Mouse (Mus musculus) myocyte (in vitro differentiated cells): Measurements from ENCODE around the gene Vash2. TPM values are rescaled to one million over a fixed set of nuclear protein-coding genes. Genes with fewer than 3 reads are reported as not detected.
A peak's percentile ranks its signal among the peaks of the same experiment; 100 is the strongest.

Experiments used
- H3K27me3 ChIP-seq: one replicate; pipeline ENCODE4 v1.6.1; 2011; ENCODE audit not compliant: control insufficient read depth, insufficient read depth, insufficient read length
- H3K36me3 ChIP-seq: one replicate; pipeline ENCODE4 v1.6.1; 2011; ENCODE audit not compliant: control insufficient read depth, insufficient read depth
- H3K4me2 ChIP-seq: one replicate; pipeline ENCODE4 v1.6.1; 2011; ENCODE audit warnings: low read depth, control low read depth
- H3K4me3 ChIP-seq: one replicate; pipeline ENCODE4 v1.5.1; 2011; ENCODE audit warnings: mild to moderate bottlenecking, control low read depth, moderate library complexity
- H3K79me2 ChIP-seq: one replicate; pipeline ENCODE4 v1.6.1; 2011; ENCODE audit not compliant: control insufficient read depth, insufficient read depth
- H3ac ChIP-seq: one replicate; pipeline ENCODE4 v1.6.1; 2011; ENCODE audit not compliant: control insufficient read depth, insufficient read length
- CEBPB ChIP-seq: IDR thresholded peaks from 2 replicates; pipeline ENCODE4 v1.6.1; 2011; ENCODE audit warnings: mild to moderate bottlenecking, moderate library complexity; ENCODE audit not compliant: poor library complexity, insufficient read depth, severe bottlenecking
- E2F4 ChIP-seq: IDR thresholded peaks from one replicate; pipeline ENCODE4 v1.6.1; 2011; ENCODE audit warnings: mild to moderate bottlenecking, control low read depth, moderate library complexity; ENCODE audit not compliant: insufficient read depth
- MAX ChIP-seq: IDR thresholded peaks from one replicate; pipeline ENCODE4 v1.6.1; 2011; ENCODE audit warnings: low read depth, mild to moderate bottlenecking, control low read depth
- MYOD1 ChIP-seq, 3 experiments: IDR thresholded peaks; one replicate each; pipeline ENCODE4 v1.6.1; 2011; ENCODE audit warnings: control low read depth in 2 of 3, low read depth in 2 of 3, mild to moderate bottlenecking in 2 of 3, moderate library complexity in 1 of 3; ENCODE audit not compliant: insufficient read length in 2 of 3, control insufficient read depth in 1 of 3
- MYOG ChIP-seq, 3 experiments: IDR thresholded peaks; one replicate each; pipeline ENCODE4 v1.6.1; 2011; ENCODE audit warnings: control low read depth in 2 of 3, low read depth in 2 of 3, mild to moderate bottlenecking in 2 of 3; ENCODE audit not compliant: insufficient read length in 2 of 3, control insufficient read depth in 1 of 3, insufficient read depth in 1 of 3
- POLR2A ChIP-seq: IDR thresholded peaks from one replicate; pipeline ENCODE4 v1.6.1; 2011; ENCODE audit warnings: low read depth, mild to moderate bottlenecking, control low read depth, moderate library complexity; ENCODE audit not compliant: insufficient read length
- POLR2AphosphoS2 ChIP-seq: IDR thresholded peaks from one replicate; pipeline ENCODE4 v1.6.1; 2011; ENCODE audit warnings: low read depth, control low read depth; ENCODE audit not compliant: insufficient read length
- REST ChIP-seq: IDR thresholded peaks from one replicate; pipeline ENCODE4 v1.6.1; 2011; ENCODE audit warnings: mild to moderate bottlenecking, control low read depth, moderate library complexity; ENCODE audit not compliant: insufficient read depth, insufficient read length
- SRF ChIP-seq: IDR thresholded peaks from one replicate; pipeline ENCODE4 v1.6.1; 2011; ENCODE audit warnings: low read depth; ENCODE audit not compliant: control insufficient read depth, insufficient read length
- TCF12 ChIP-seq: IDR thresholded peaks from one replicate; pipeline ENCODE4 v1.6.1; 2011; ENCODE audit warnings: mild to moderate bottlenecking, control low read depth; ENCODE audit not compliant: poor library complexity, insufficient read depth, severe bottlenecking
- TCF3 ChIP-seq: IDR thresholded peaks from one replicate; pipeline ENCODE4 v1.6.1; 2011; ENCODE audit warnings: low read depth, control low read depth; ENCODE audit not compliant: insufficient read length
- USF1 ChIP-seq: IDR thresholded peaks from one replicate; pipeline ENCODE4 v1.6.1; 2011; ENCODE audit warnings: low read depth, mild to moderate bottlenecking, control low read depth, moderate library complexity
- polyA plus RNA-seq: library from polyadenylated mRNA; unstranded; fragments of >200 nt; fragmentation: generic; extraction: Trizol; gene quantifications from one replicate; pipeline ENCODE4 v1.2.1, GENCODE M21; 2012; ENCODE audit warnings: missing spikeins

Vash2 gene
- polyA plus RNA-seq, 1 experiment, result 20.0 TPM

DNA sequence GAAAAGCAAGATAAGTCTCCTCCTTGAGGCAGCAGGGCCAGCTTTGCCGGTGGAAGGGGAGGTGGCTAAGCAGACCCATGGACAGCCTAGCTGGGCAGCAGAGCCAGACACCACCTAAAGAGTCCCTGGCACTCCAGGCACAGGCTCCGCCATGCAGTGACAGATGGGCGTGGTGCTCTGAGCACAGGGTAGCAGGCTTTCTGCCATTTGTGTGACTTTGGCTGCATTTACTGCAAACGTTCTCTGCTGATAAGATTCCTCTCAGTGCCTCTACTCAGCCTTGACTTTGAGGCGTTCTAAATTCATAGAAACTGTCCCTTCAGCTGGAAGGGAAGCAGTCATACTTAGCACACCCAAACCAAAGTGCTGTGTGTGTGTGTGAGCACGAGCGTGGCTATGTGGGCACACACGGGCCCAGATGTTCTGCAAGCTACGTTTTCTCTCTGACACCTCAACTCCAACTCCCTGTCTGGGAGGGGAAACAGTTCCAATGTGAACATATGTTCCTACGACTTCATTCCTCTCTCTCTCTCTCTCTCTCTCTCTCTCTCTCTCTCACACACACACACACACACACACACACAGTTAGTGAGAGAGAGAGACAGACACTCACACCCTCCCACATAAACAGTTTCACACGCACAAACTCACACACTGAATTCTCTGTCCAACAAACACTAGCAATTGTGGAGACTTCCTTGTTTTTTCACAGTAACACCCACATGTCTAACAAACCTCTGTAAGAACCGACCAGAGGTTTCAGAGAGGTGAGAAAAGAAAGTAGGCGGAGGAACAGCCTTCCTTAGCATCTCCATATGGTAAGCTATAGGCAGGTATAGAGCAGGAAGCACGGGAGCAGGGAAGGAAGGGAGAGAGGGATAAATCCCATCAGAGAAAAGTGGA is 7.1 kb downstream of the Vash2 start:
- H3K36me3 ChIP-seq, result peaks cover 23% of the 10 kb centered on the region
- no peak overlapping the region for H3K4me3 ChIP-seq
- H3ac ChIP-seq, result no peak overlapping the region
- TF ChIP-seq POLR2A (no peak), MYOG (IDR thresholded peaks at IDR 0.05; ENCODE audit: control insufficient read depth in 1 of 3, insufficient read depth in 1 of 3, insufficient read length in 2 of 3, low read depth in 2 of 3) (peak in 1 of 3 experiments; percentile 68)
- H3K4me2 ChIP-seq, result peak overlapping the region; percentile 53
- H3K79me2 ChIP-seq, result peaks cover 13% of the 10 kb centered on the region
- H3K27me3 ChIP-seq, result no peaks in the 10 kb centered on the region

DNA sequence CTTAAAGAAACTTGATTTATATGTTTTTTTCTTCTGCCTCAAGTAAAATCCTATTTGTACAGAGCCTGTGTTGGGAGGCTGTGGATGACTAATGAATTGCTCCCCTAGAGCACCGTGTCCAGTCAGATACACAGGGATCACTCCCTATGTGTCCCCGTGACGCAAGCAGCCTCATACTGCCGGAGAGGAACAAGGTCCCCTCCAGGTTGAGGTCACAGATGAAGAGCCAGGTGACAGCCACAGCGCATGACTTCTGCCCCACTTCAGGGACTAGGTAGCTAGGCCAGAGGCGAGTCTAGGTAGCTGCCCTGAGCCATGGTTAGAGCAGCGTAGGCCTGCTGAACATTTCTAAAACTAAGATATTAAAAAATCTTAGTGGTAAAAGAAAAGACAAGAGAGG is 11.1 kb downstream of the Vash2 start:
- H3K4me3 ChIP-seq, result no peak overlapping the region
- no peak overlapping the region for H3ac ChIP-seq
- peaks cover 34% of the 10 kb centered on the region for H3K36me3 ChIP-seq
- H3K27me3 ChIP-seq, result no peaks in the 10 kb centered on the region
- no peaks in the 10 kb centered on the region for H3K79me2 ChIP-seq
- TF ChIP-seq POLR2AphosphoS2, result no peak
- H3K4me2 ChIP-seq, result no peak overlapping the region

DNA sequence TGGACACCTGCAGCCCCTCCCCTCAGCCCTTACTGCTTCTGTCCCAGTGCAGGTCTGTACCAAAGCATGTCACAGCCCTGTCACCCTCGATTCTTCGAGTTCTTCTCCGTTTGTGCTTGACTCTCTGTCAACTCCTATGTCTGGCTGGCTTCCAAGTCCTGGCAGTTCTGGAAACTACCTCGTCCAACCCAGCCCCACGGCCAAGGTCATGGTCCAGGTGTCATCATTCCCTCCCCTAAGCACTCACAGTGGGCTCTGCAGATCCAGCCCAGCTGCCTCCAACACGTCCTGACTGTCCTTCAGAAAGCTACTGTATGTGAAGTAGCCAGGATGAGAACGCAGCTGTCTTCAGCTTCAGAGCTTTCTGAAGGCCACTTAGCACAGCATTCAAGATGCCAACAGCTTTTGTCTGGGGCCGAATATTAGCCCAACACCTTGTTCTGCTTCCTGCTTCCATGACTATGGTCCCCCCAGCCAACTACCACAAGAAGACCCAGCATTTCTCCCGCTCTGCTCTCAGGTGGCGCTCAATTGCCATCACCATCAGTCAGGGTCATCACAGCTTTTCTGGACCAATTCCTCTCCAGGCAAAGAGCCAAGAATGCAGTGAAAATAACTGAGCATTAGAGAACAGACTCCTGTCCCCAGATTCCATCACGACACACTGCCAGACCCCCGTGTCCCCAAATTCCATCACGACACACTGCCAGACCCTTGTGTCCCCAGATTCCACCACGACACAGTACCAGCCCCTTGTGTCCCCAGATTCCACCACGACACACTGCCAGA is 13.9 kb downstream of the Vash2 start:
- H3K4me3 ChIP-seq, result no peak overlapping the region
- H3K4me2 ChIP-seq, result no peak overlapping the region
- no peaks in the 10 kb centered on the region for H3K27me3 ChIP-seq
- H3K36me3 ChIP-seq, result peaks cover 41% of the 10 kb centered on the region
- no peak for TF ChIP-seq TCF12
- no peak for TF ChIP-seq USF1
- no peak for TF ChIP-seq REST
- TF ChIP-seq TCF3, result no peak
- no peak for TF ChIP-seq SRF
- TF ChIP-seq POLR2A, result no peak
- no peak for TF ChIP-seq MAX
- TF ChIP-seq POLR2AphosphoS2, result no peak
- no peak for TF ChIP-seq MYOD1 (IDR thresholded peaks at IDR 0.05; ENCODE audit: control insufficient read depth in 1 of 3, insufficient read length in 2 of 3, low read depth in 2 of 3)
- TF ChIP-seq MYOG (IDR thresholded peaks at IDR 0.05; ENCODE audit: control insufficient read depth in 1 of 3, insufficient read depth in 1 of 3, insufficient read length in 2 of 3, low read depth in 2 of 3), result no peak
- TF ChIP-seq E2F4, result no peak
- no peak for TF ChIP-seq CEBPB
- no peaks in the 10 kb centered on the region for H3K79me2 ChIP-seq
- H3ac ChIP-seq, result no peak overlapping the region

DNA sequence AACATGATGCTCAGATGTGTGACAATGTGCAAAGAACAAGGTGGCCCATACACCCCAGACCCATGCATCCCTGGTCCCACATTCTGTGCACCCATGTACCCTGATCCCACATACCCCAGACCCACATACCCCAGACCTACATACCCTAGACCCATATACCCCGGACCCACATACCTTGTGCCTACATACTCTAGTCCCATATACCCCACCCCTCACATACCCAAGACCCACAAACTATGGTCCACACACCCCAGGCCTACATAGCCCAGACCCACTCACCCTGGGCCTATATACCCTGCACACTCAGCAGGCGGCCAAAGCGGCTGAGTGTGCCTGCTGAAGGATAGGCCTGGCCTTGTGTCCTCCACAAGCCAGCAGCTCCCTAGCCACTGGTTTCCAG is 16.3 kb downstream of the Vash2 start:
- no peak overlapping the region for H3ac ChIP-seq
- no peak overlapping the region for H3K4me3 ChIP-seq
- no peak for TF ChIP-seq E2F4
- TF ChIP-seq MAX, result no peak
- no peak for TF ChIP-seq MYOG (IDR thresholded peaks at IDR 0.05; ENCODE audit: control insufficient read depth in 1 of 3, insufficient read depth in 1 of 3, insufficient read length in 2 of 3, low read depth in 2 of 3)
- H3K27me3 ChIP-seq, result no peaks in the 10 kb centered on the region
- H3K79me2 ChIP-seq, result no peaks in the 10 kb centered on the region
- H3K4me2 ChIP-seq, result no peak overlapping the region
- H3K36me3 ChIP-seq, result peaks cover 45% of the 10 kb centered on the region

DNA sequence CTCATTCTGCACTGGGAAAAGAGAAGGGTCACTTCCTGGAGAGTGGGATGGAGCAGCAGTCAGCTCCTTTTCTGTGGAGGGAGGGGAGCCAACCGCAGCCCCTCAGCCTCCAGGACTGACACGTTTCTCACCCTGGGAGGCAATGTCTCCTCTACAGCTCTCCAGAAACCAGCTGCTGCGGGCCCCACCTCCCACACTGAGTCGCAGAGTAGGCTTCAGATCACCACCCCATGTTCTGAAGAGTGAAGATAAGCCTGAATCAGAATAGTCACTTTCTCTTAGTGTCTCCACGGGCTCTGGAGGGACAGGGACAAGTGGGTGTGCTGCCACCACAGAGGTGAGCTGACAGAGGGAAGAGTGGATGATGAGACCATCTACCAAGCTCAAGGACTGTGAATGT is 20.3 kb downstream of the Vash2 start:
- H3K4me3 ChIP-seq, result no peak overlapping the region
- no peak overlapping the region for H3K4me2 ChIP-seq
- H3ac ChIP-seq, result no peak overlapping the region
- no peaks in the 10 kb centered on the region for H3K27me3 ChIP-seq
- H3K79me2 ChIP-seq, result no peaks in the 10 kb centered on the region
- TF ChIP-seq TCF12 (no peak), REST (no peak), E2F4 (no peak), USF1 (no peak), CEBPB (no peak), MAX (no peak), TCF3 (no peak)
- peaks cover 37% of the 10 kb centered on the region for H3K36me3 ChIP-seq
